Comparison of ENCODE assay signal across 27 mouse cellular contexts in the genomic region with DNA sequence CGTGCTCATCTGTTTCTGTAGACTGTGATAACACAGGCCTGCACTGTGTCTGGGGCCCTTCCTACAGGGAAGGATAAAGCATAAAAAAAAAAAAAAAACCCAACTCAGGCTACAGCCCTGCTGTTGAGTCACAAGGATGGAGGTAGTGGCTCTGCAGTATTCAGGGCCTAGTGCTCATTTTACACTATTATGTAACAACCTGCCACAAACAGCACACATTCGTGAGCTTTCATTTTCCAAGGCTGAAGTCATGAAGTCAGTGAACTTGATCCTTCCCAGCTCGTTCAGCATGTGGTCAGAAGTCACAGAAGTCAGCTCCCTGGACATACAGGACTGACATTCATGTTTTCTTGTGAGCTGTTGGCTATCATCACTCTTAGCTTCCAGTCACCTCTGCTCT.
A peak's percentile ranks its signal among the peaks of the same experiment; 100 is the strongest.
DNase-seq lines count a peak whose midpoint lies in the region; ATAC-seq and TF ChIP-seq lines count a peak whose summit lies in the region.
"Had no signal": no experiment of that assay in that cellular context is flagged by ENCODE, and none has a peak within 500 bp of the region (broad histone marks: within the 10 kb centered on the region; RNA-seq: fewer than 3 reads in every experiment).

No protein-coding gene starts in this region.

- peak overlapping the region; percentile 42; the same call in 1 of the 2 replicates for H3K27ac ChIP-seq in olfactory bulb, adult 2 months (ENCODE audit: insufficient read depth, low read depth, low read length)
- H3K27ac ChIP-seq: embryonic facial prominence, embryonic 10.5 days; embryonic facial prominence, embryonic 13.5 days; forebrain, embryonic 12.5 days; forebrain, embryonic 15.5 days; heart, adult 2 months; heart, embryonic 10.5 days; heart, embryonic 13.5 days; hindbrain, embryonic 12.5 days; hindbrain, embryonic 15.5 days had no signal

- peak; percentile 81 for ATAC-seq in frontal cortex, adult (ENCODE audit: low TSS enrichment)
- ATAC-seq: CD4-positive, CD25-positive, alpha-beta regulatory T cell, adult 4 months; intestine, postnatal 0 days had no signal

- no peak for DNase-seq in frontal cortex, postnatal 14 days (ENCODE audit: low spot score in 2 of 2)
- DNase-seq in heart, adult 11 months = peak; percentile 83
- DNase-seq in heart, postnatal 14 days = no peak
- DNase-seq in brain, adult 2 months (ENCODE audit: low read depth, low spot score) = peak; percentile 37
- no peak for DNase-seq in cerebellum, adult 8-10 months
- DNase-seq: adrenal gland, postnatal 25 days; cerebellum, adult 11 months; cerebellum, adult 2 months; cerebellum, postnatal 10 days; cerebellum, postnatal 36 days; embryo, embryonic 11 days; gastrocnemius, postnatal 14 days; heart, adult 2 months; kidney, adult 2 months had no signal

- intact Hi-C loops in heart, postnatal 14 days (cut with DNase I) = loop anchor here (10.0 kb wide), 1 partner anchor 56 kb away; no protein-coding TSS in a partner anchor

- 0 out of 2 replicates have a peak, but pooled peaks cover 2% of the 10 kb centered on the region for H3K4me1 ChIP-seq in olfactory bulb, adult 2 months (ENCODE audit: control insufficient read depth, insufficient read depth, low read length)
- H3K4me1 ChIP-seq: embryonic facial prominence, embryonic 10.5 days; embryonic facial prominence, embryonic 13.5 days; forebrain, embryonic 12.5 days; forebrain, embryonic 15.5 days; heart, embryonic 10.5 days; heart, embryonic 13.5 days; hindbrain, embryonic 12.5 days; hindbrain, embryonic 15.5 days had no signal

- H3K4me3 ChIP-seq in olfactory bulb, adult 2 months (ENCODE audit: insufficient read depth, low read depth, low read length) = no peak overlapping the region
- H3K4me3 ChIP-seq: embryonic facial prominence, embryonic 10.5 days; embryonic facial prominence, embryonic 13.5 days; erythroblast, embryonic 14.5 days; forebrain, embryonic 12.5 days; forebrain, embryonic 15.5 days; heart, adult 2 months; heart, embryonic 10.5 days; heart, embryonic 13.5 days; hindbrain, embryonic 12.5 days; hindbrain, embryonic 15.5 days had no signal

- WGBS in olfactory bulb, adult 2 months = 51% methylated on average over 3 of the region's 3 CpGs

- TF ChIP-seq CTCF in olfactory bulb, adult 2 months (IDR thresholded peaks at IDR 0.05; ENCODE audit: insufficient read depth, low read depth, low read length) = no peak

- TF ChIP-seq POLR2A in olfactory bulb, adult 2 months (IDR thresholded peaks at IDR 0.05; ENCODE audit: insufficient read depth, low read depth, low read length) = no peak

Comparison
In these comparisons a context has a peak if more than half of its experiments do, and no peak if none do; other contexts are left out.
1. DNase-seq: peak in heart, adult 11 months (single experiment) and brain, adult 2 months (single experiment); none in frontal cortex, postnatal 14 days (0 of 2), heart, postnatal 14 days (0 of 2) and cerebellum, adult 8-10 months (single experiment).